Mouse (Mus musculus) lung, embryonic 16.5 days (tissue): ENCODE results near the gene Slc25a42. TPM values are rescaled to one million over a fixed set of nuclear protein-coding genes. Genes with fewer than 3 reads are reported as not detected.

Experiments
- ATAC-seq: fragments of 200-750 bp; cut with Nextera tagmentation; 2 replicates; pipeline ENCODE4 v1.8.0; 2017; ENCODE audit warnings: low read depth, mild to moderate bottlenecking, moderate library complexity
- H3K27ac ChIP-seq: fragments of 300-500 bp; sonication (generic); 2 replicates; pipeline ENCODE4 v1.5.1; 2014; ENCODE audit warnings: mild to moderate bottlenecking, control low read depth, low read length
- H3K27me3 ChIP-seq: fragments of 300-500 bp; sonication (generic); 2 replicates; pipeline ENCODE4 v1.6.1; 2014; ENCODE audit warnings: low read depth, low read length, mixed read lengths; ENCODE audit not compliant: control insufficient read depth, insufficient read depth
- H3K36me3 ChIP-seq: fragments of 300-500 bp; sonication (generic); 2 replicates; pipeline ENCODE4 v1.6.1; 2014; ENCODE audit warnings: low read length; ENCODE audit not compliant: control insufficient read depth, insufficient read depth
- H3K4me1 ChIP-seq: fragments of 300-500 bp; sonication (generic); replicated peaks from 2 replicates; pipeline ENCODE4 v1.6.1; 2014; ENCODE audit warnings: low read length, mixed read lengths; ENCODE audit not compliant: control insufficient read depth, insufficient read depth
- H3K4me2 ChIP-seq: fragments of 300-500 bp; sonication (generic); 2 replicates; pipeline ENCODE4 v1.6.1; 2014; ENCODE audit warnings: low read depth, low read length, control low read depth
- H3K4me3 ChIP-seq: fragments of 300-500 bp; sonication (generic); 2 replicates; pipeline ENCODE4 v1.5.1; 2014; ENCODE audit warnings: mild to moderate bottlenecking, low read length, control low read depth
- H3K9ac ChIP-seq: fragments of 300-500 bp; sonication (generic); 2 replicates; pipeline ENCODE4 v1.6.1; 2014; ENCODE audit warnings: low read length, control low read depth
- H3K9me3 ChIP-seq: fragments of 300-500 bp; sonication (generic); 2 replicates; pipeline ENCODE4 v1.6.1; 2016; ENCODE audit warnings: low read length; ENCODE audit not compliant: control insufficient read depth
- WGBS: fragments of 180-500 bp; shearing (Covaris S2); extraction: QIAGEN DNeasy Blood & Tissue Kit; methylation state at CpG from one replicate; pipeline ENCODE4 v1.1.7; 2014; 5-methylcytosine and 5-hydroxymethylcytosine counted together
- polyA plus RNA-seq: library from polyadenylated mRNA; unstranded; fragments of >200 nt; fragmentation: Nextera tagmentation; extraction: Ambion mirVana; gene quantifications from 2 replicates; pipeline ENCODE4 v1.2.1, GENCODE M21; 2015

Gene Slc25a42
- polyA plus RNA-seq, 1 experiment from 2014 or later: 5.2 TPM

DNA sequence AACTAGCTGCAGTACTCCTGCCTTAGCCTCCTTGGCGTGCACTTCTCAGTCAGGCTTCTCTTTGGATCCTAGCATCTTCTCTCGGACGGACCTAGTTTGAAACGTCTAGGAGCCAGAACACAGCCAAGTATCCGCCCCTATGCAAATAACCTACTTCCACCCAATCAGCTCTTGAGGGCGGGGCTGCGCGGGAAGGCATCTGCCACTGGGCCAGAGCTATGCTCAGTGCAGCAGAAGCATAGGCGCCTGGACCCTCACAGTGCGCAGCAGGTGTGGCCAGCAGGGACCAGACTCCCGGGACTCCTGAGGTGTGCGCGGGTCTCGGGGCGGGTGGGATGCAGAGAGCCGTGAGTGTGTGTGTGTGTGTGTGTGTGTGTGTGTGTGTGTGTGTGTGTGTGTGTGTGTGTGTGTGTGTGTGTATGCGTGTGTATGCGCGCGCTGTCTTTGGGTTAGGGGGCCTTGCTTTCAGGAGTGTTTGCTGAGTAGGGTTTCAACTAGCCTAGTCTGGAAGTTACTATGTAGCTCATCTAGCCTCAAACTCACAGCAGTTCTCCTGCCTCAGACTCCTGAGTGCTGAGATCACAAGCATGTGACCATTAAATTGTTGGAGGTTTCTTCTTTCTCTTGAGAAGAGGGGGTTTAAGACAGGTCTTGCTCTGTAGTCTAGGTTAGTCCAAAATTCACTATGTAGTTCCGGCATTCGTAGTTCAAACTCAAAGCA, 59.4 kb downstream of the Slc25a42 start:
- Histone ChIP-seq H3K9ac (no peak overlapping the region), H3K4me2 (peak overlapping the region; percentile 35; the same call in 1 of the 2 replicates), H3K4me1 (0 out of 2 replicates have a peak, but pooled peaks cover 2% of the 10 kb centered on the region), H3K27me3 (no peaks in the 10 kb centered on the region; the same call in 1 of the 2 replicates), H3K36me3 (no peaks in the 10 kb centered on the region), H3K9me3 (no peaks in the 10 kb centered on the region), H3K4me3 (no peak overlapping the region), H3K27ac (no peak overlapping the region)
- WGBS: 15% methylated on average over 20 of the region's 22 CpGs
- ATAC-seq: peak; percentile 97

DNA sequence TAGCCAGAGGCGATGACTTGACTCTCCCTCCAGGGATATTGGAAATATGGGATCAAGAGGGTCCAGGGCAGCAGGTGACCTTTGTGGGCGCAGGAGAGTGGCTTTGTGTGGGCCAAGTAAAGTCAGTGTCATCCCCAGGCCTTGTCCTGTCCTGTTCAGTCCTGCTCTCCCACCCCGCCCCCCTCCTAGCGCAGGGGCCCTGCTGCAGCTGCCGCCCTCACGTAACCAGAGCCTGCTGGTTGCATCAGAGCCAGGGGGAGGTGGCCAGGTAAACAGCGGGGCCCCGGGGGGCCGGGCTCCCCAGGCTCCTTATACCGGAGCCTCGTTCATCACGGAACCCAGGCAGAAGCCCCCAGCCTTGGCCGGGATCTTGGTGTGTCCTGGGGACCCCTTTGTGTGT, 61.9 kb downstream of the Slc25a42 start:
- Histone ChIP-seq H3K9ac (no peak overlapping the region), H3K36me3 (peaks cover 17% of the 10 kb centered on the region), H3K4me2 (no peak overlapping the region), H3K4me1 (0 out of 2 replicates have a peak, but pooled peaks cover 2% of the 10 kb centered on the region), H3K27me3 (no peaks in the 10 kb centered on the region; the same call in 1 of the 2 replicates), H3K9me3 (no peaks in the 10 kb centered on the region), H3K4me3 (no peak overlapping the region), H3K27ac (no peak overlapping the region)
- WGBS: 16% methylated on average over 13 of the region's 13 CpGs
- ATAC-seq: no peak

DNA sequence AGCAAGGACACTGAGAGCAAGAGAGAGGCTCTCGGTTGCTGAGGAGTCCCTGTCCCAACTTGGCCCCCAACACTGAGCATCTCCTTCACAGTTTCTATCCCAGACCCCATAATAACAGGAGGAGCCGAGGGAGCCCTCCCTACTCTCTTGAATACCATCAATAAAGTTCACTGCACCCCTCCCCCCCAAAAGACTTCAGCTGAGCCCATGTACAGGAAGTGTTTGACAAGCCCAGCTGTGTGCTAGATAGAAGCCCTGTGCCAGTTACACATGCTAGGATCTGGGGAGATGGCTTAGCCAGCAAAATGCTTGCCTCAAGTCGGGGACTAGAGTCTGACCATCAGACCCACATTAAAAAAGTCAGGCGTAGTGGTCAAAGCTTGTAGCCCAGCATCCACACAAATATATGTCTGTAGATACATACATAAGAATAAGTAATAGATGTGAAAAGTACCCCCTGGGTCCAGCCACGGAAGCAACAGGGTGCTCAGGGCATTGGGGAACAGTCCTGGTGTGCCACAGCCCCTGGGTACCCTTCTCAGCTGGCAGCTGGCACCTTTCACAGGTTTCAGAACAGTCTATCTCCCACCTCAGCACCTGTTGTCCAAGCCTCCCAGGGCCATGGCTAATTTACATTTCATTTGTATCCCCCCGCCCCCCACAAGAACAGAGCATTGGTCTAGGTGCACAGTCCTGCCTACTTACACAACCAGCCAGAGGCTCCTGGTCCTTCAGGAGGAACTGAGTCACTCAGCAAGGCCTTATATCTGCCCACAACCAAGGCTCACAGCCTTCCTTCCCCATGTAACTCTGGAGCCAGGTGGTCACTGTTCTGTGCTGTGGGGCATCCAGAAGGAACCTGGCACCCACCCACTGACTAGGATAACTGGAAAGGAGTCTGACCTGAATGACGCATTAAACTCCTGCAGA, 64.2 kb downstream of the Slc25a42 start:
- H3K4me2 ChIP-seq: no peak overlapping the region
- no peak overlapping the region for H3K4me3 ChIP-seq
- H3K4me1 ChIP-seq: 0 out of 2 replicates have a peak, but pooled peaks cover 2% of the 10 kb centered on the region
- H3K9ac ChIP-seq: no peak overlapping the region
- H3K27me3 ChIP-seq: no peaks in the 10 kb centered on the region; the same call in 1 of the 2 replicates
- WGBS: 81% methylated on average over 7 of the region's 7 CpGs
- peaks cover 25% of the 10 kb centered on the region for H3K36me3 ChIP-seq
- no peak overlapping the region for H3K27ac ChIP-seq
- H3K9me3 ChIP-seq: no peaks in the 10 kb centered on the region
- no peak for ATAC-seq

GRCm38 (mm10) chr8:70139981-70140380, 72.1 kb downstream of the Slc25a42 start:
- H3K4me2 ChIP-seq: peak overlapping the region; percentile 61
- peak overlapping the region; percentile 77 for H3K9ac ChIP-seq
- H3K4me1 ChIP-seq: peaks cover 15% of the 10 kb centered on the region
- no peaks in the 10 kb centered on the region for H3K9me3 ChIP-seq
- H3K27ac ChIP-seq: peak overlapping the region; percentile 75
- ATAC-seq: no peak
- no peaks in the 10 kb centered on the region for H3K27me3 ChIP-seq
- H3K36me3 ChIP-seq: peaks cover 18% of the 10 kb centered on the region
- WGBS: 5% methylated on average over 9 of the region's 9 CpGs
- H3K4me3 ChIP-seq: peak overlapping the region; percentile 70

- H3K27me3 ChIP-seq: no peaks in the 10 kb centered on the region
- ATAC-seq: peak; percentile 98
- H3K4me2 ChIP-seq: peak within 1 kb of the TSS; percentile 61
- 0% methylated on average over 46 of the region's 46 CpGs for WGBS
- peaks cover 15% of the 10 kb centered on the region for H3K4me1 ChIP-seq
- no peaks in the 10 kb centered on the region for H3K9me3 ChIP-seq
- peaks cover 13% of the 10 kb centered on the region for H3K36me3 ChIP-seq
- H3K9ac ChIP-seq: peak within 1 kb of the TSS; percentile 77
- H3K4me3 ChIP-seq: peak within 1 kb of the TSS; percentile 70
- peak within 1 kb of the TSS; percentile 75 for H3K27ac ChIP-seq
These were observed 72.9 kb downstream of the Slc25a42 start, which contains the start of the genes Rfxank, Borcs8 and Mef2b for GRCm38 (mm10) chr8:70139026-70139857. TSS of gene Rfxank (minus strand) at chr8:70139154. TSS of gene Borcs8 (plus strand) at chr8:70139499. TSS of gene Mef2b (plus strand) at chr8:70139711.

DNA sequence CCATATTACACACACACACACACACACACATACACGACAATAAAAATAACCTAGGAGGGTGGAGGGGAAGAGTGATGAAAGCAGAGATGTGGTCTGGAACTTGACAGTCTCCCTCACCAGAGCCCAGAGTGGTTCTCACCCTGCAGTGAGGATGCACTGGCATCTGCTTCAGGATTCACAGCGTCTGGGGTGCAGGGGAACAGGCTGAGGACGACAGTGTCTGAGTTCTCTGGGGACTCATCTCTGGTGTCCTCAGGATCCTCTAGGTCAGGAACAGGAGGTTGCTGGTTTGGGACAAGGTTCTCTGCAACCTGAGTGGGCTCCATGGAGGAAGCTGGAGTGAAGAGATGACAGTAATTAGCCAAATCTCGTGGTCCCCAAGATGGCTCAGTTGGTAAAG, 74.2 kb downstream of the Slc25a42 start:
- peak overlapping the region; percentile 58; the same call in 1 of the 2 replicates for H3K4me3 ChIP-seq
- WGBS: 75% methylated on average over 4 of the region's 4 CpGs

GRCm38 (mm10) chr8:70136591-70136990, 75.5 kb downstream of the Slc25a42 start:
- no peak overlapping the region for H3K9ac ChIP-seq
- no peak for ATAC-seq
- H3K4me1 ChIP-seq: peaks cover 18% of the 10 kb centered on the region
- H3K9me3 ChIP-seq: no peaks in the 10 kb centered on the region
- H3K27ac ChIP-seq: no peak overlapping the region
- H3K4me2 ChIP-seq: no peak overlapping the region
- 88% methylated on average over 4 of the region's 4 CpGs for WGBS
- peaks cover 11% of the 10 kb centered on the region for H3K36me3 ChIP-seq
- no peak overlapping the region for H3K4me3 ChIP-seq
- no peaks in the 10 kb centered on the region for H3K27me3 ChIP-seq

More for the DNA sequence above, 74.2 kb downstream of the Slc25a42 start:
- H3K9ac ChIP-seq: peak overlapping the region; percentile 69
- peaks cover 15% of the 10 kb centered on the region for H3K4me1 ChIP-seq
- peak overlapping the region; percentile 55 for H3K4me2 ChIP-seq
- no peak for ATAC-seq
- H3K36me3 ChIP-seq: peaks cover 14% of the 10 kb centered on the region
- no peak overlapping the region for H3K27ac ChIP-seq
- no peaks in the 10 kb centered on the region for H3K9me3 ChIP-seq
- no peaks in the 10 kb centered on the region for H3K27me3 ChIP-seq

DNA sequence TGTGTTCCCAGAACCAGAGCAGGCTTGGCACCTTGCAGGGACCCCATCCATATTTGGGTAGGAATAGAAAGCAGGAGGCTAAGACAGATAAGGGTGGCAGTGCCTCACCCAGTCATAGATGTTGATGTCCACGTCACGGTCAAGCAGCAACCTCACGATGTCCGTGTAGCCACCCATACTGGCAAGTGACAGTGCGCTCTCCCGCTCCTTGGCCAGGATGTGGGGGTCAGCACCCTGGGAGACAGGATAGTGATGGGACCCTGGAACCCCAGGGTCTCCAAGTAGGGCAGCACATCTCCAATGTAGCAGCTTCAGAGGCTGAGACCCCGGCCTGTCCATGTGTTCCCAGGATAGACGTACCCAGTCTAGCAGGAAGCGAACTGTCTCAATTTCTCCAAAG, 77.2 kb downstream of the Slc25a42 start:
- WGBS: 85% methylated on average over 9 of the region's 9 CpGs
- H3K4me3 ChIP-seq: no peak overlapping the region
- H3K9ac ChIP-seq: no peak overlapping the region

More for the DNA sequence above, 77.2 kb downstream of the Slc25a42 start:
- H3K4me2 ChIP-seq: no peak overlapping the region
- H3K27ac ChIP-seq: no peak overlapping the region
- no peaks in the 10 kb centered on the region for H3K27me3 ChIP-seq
- no peaks in the 10 kb centered on the region for H3K9me3 ChIP-seq
- peaks cover 11% of the 10 kb centered on the region for H3K36me3 ChIP-seq
- no peak for ATAC-seq
- peaks cover 14% of the 10 kb centered on the region for H3K4me1 ChIP-seq
